Mouse (Mus musculus): ENCODE data around the gene Ptprn2. TPM values are rescaled to one million over a fixed set of nuclear protein-coding genes. Genes with fewer than 3 reads are reported as not detected.
A peak's percentile ranks its signal among the peaks of the same experiment; 100 is the strongest.

Gene Ptprn2
- polyA plus RNA-seq, 1 experiment: 146 TPM

DNA sequence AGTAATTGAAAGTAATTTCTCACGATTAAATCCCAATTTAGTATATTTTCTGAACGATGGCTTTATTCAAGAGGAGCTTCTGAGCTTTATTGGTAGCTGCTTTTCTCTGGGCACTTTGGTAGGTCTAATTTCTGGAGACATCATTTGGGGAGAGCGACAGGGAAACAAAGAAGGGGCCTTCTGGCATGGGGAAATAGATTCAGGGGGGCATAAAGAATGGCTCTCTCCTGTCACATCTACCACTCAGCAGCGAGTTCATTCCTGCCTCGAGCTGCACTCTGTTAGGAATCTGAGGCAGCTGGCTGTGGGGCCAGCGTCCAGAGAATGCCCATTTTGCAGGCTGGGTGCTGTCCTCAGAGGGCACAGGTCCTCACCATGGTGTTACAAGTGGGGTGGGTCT lies 285.4 kb downstream of the Ptprn2 start:
- DNase-seq (ENCODE audit: extremely low spot score in 1 of 2, low spot score in 1 of 2): no peak

DNA sequence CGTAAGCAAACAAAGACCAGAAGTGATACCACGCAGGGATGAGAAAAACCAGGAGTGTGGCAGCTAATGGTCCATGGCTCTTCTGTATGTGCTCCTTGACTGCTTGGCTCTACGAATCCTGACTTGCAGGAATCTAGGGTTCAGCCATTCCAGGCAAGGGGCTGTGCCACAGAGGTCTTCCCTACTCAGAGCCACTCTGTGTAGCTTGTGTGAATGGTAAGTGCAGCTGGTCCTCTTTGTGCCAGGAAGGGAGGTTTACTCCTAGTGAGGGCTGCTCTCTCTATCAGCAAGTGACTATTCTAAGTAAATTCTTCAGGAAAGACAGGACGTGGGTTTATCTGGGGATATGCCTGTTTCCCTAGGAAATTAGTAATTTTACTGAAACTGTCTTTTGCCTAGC lies 286.0 kb downstream of the Ptprn2 start:
- no peak for DNase-seq (ENCODE audit: extremely low spot score in 1 of 2, low spot score in 1 of 2)

DNA sequence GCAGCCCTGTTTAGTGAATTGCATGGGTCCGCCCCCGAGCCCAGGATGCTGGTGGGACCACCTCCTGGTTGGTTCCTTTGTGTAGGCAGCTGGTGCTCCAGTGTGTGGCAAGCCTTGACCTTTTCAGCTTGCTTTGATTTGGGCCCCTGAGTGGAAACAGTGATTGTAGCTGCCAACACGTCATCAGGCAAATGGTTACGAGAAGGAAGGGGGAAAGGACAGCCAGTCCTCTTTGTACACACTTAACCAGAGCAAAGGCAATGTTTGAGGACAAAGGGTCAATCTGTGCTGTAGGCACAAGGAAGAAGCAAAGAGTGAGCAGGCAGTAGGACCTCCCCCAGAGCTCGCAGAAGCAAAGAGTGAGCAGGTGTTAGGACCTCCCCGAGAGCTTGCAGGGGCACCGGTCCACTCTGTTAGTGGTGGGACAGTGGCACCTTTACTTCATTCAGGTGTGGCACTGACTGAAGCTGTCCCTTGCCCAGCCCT lies 286.6 kb downstream of the Ptprn2 start:
- no peak for DNase-seq (ENCODE audit: extremely low spot score in 1 of 2, low spot score in 1 of 2)

DNA sequence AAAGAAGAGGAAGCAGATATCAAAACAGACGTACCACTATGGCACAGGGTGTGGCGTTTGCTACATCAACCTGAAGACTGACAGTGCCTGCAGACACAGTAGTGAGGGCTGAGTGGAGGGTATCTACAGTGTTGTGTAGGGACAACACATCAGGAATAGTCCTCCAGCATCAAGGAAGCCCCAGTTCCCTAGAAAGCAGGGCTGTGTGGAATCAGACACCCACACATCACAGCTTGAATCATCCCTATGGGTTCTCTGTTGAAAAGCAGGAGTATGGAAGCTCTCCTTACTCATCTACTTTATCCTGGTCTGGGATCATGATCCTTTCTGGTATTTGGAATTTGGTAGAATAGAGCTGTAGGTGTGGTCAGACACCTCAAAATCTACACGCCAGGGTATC lies 287.8 kb downstream of the Ptprn2 start:
- DNase-seq (ENCODE audit: extremely low spot score in 1 of 2, low spot score in 1 of 2): peak in 1 of 2 experiments; percentile 61

DNA sequence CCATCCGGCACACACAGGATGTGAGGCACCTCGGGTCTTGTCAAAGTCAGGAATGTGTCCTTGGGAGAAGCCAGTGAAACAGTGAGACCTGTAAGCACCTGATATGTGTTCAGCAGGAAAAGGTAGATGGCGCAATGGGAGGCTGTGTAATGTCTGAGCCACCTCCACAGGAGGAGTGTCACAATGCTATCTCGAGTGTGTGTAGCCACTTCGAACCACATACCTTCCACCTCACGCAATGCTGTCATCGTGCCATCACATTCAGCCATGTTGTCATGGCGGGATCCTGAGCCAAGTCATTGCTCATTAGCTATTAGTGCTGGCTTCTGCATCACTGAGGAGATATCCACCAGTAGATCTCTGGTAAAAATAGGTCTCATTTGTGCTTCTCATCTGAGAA lies 290.9 kb downstream of the Ptprn2 start:
- no peak for DNase-seq (ENCODE audit: extremely low spot score in 1 of 2, low spot score in 1 of 2)

DNA sequence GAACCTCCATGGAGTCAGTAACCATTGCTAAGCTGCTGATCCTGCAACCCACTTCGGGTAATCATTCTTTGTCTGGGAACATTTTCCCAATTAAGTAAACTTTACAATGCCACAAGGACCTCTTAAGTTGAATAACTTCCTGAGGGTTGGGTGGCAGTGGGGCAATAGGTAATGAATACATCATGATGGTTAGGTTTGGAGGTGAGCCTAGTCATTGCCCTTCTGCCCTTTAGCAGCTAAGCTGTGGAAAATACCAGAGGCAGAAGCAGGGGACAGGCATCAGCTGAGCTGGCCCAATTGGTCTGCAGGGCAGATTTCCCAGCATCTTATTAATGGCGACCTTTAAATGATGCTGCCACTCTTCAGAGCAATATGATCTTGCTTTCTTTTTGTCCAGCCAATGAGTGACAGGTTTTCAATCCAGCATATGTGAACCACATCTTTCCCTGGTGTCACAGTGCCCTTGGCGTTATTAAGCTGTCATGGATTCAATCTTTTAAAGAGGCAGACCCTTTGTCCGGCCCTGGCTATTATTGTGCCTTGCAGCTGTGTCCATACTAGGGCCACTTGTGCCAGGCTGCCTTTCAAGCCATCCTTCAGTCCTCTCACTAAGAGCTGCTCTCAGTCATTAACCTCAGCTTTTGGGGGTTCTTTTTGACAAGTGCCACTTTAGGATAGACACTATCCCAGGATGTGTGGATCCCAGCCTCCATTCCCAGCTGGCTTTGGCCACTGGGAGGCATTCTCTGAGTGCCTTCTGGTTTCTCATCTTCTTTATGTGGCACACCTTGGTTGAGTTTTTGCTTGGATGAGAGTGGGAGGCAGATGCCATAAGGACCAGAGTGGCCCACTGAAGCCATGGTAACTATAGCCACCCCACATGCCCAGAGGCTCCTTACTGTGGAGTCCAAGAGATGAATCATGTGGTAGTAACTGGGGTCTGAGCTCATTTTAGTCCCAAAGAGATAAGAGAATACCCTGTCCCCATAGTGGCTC lies 292.9 kb downstream of the Ptprn2 start:
- no peak for DNase-seq (ENCODE audit: extremely low spot score in 1 of 2, low spot score in 1 of 2)

DNA sequence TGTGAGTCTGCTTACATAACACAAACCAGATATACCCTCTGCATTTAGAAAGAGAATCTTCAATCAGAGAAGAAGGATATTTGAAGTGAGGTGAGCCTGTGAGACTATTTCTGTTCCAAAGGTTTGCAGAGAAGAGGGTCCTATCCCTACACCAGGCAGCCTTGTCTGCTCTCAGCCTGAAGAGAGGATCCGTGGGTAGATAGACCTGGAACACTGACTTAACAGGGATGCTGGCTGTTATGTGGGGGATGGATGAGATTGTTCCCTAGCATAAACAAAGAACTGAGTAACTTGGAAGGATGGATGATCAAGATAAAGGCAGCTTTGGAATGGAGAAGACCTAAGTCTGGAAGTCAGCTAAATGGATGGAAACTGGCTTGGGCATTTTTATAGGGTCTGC lies 294.9 kb downstream of the Ptprn2 start:
- DNase-seq (ENCODE audit: extremely low spot score in 1 of 2, low spot score in 1 of 2): no peak

DNA sequence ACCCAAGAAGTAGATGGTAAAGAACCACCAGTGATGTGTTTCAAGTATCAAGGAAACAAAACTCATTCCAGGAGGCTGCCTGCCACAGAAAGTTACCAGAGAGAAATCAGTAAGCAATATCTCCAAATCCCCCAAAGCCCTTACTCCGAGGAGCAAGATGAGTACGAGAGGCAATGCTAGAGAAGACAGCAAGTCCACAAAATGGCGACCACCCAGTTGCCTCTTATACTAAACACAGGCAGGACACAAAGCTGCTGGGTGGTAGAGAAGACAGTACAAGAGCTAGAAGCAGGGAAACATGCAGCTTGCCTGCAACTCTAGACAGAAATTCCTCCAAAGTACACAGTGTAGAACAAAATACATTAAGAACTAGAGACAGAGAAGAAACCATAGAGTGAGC lies 300.2 kb downstream of the Ptprn2 start:
- no peak for DNase-seq (ENCODE audit: extremely low spot score in 1 of 2, low spot score in 1 of 2)

DNA sequence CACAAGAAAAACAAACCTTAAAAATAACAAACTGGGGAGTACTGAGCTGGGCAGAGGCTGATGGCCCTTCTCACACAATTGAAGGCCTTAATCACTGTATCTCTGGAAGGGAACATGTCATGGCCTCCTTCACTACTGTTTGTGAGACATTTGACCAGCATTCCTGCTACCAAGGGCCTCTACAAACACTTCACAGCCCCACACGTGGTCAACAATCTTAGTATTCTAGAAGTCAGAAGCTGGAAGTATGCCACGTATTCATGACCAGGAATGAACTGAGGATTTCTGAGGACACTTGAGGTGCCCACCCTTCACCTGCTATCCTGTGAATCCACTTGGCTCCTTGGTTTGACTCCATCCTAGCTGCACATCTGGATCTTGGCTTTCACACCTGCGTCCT lies 302.8 kb downstream of the Ptprn2 start:
- no peak for DNase-seq (ENCODE audit: extremely low spot score in 1 of 2, low spot score in 1 of 2)

DNA sequence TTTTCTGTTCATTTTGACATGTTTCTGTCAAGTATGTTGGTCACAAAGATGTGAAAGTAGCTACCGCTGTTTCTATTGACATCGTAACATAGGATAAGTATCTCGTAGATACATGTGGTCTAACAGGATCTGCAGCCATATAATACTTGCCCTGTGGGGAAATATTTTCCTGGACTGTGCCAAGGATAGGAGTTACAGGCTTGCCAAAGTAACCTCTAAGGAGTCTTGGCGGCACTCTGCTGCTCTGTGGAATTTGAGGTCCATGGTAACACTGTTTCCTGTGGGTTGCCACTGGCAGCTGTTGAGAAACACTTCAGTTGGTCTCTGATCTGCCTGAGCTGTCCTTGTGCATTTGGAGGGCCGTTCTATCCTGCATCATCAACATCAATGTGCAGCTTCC lies 317.8 kb downstream of the Ptprn2 start:
- no peak for DNase-seq (ENCODE audit: extremely low spot score in 1 of 2, low spot score in 1 of 2)

DNA sequence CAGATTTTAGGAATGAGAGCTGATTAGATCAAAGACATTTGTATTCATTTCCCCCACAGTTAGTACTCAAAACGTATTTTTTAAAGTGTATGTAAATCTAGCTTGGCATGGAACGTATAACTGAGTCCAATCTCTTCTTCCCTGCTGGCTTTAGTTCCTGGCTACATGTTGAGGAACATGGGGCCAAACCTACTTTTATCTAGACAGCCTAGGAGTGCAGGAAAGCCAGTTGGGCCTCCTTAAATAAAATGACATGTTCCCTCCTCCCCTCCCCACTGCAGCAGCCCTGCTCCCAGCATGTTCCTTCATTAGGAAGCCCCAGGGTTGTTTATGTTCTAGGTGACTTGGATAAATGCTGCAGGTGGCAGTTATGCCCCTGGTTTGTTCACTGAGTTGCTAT lies 319.2 kb downstream of the Ptprn2 start:
- DNase-seq (ENCODE audit: extremely low spot score in 1 of 2, low spot score in 1 of 2): no peak

DNA sequence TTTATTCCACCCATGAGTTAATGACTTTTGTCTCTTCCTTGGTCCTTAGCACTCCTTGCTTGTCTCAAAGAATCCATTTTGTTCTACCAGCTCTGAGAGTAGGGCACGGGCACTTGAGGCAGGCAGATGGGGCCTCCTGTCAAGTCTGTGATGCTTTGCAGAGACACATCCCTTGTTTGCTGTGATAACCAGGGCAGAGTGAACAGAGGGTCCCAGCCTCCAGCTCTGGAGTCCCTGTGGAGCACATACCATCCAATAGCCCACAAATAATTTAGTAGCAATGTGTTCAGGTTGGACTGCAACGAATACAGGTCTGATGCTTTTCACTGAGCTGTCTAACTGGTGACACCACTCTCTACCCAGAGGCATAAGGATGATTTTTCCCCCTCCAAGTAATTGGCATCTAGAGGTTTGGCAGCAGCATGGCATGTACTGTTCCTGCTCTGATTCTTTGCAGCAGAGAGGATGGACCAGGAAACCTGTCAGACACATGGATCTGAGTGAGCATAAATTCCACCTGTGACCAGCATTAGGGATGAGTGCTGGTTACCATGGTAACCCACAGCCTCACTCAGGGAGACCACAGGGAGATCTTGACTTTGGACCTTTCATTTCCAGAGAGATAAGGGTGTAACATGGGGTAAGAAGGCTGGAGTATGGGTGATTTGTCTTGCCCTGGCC lies 319.7 kb downstream of the Ptprn2 start:
- no peak for DNase-seq (ENCODE audit: extremely low spot score in 1 of 2, low spot score in 1 of 2)

DNA sequence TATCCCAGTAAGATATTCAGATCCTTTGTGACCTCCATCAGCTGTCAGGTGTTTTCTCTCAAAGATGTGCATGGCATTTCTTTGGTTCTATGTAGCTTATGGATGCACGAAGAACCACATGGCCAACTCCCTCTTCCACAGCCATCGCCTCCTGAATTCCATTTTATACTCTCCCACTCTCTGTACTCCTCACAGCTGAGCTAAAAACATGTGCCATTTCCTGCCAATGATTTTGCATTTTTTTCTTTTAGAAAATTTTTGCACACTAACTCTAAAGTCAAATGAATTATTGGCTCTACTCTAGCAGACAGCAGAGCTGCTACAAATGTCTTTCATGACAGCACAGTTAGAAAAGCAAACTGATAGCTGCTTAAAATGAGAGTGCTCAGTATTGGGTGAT lies 320.6 kb downstream of the Ptprn2 start:
- peak; percentile 34 to 69 for DNase-seq (ENCODE audit: extremely low spot score in 1 of 2, low spot score in 1 of 2)

DNA sequence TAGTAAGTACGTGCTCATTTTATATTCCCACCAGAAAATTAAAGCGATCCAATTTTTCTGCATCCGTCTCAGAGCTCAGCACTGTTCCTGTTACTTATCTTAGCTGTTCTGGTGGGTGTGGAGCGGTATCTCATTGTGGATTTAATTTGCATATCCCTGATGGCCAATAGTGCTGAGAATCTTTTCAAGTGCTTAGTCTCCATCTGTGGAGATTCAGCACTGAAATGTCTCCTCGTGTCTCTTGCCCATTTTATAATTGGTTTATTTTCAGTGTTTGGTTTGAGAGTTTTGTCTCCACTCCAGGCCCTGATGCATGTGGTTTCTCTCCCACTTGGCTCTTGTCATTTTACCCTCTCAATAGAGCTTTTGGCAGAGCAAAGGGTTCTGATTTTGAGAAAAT lies 327.5 kb downstream of the Ptprn2 start:
- peak; percentile 64 to 77 for DNase-seq (ENCODE audit: extremely low spot score in 1 of 2, low spot score in 1 of 2)

DNA sequence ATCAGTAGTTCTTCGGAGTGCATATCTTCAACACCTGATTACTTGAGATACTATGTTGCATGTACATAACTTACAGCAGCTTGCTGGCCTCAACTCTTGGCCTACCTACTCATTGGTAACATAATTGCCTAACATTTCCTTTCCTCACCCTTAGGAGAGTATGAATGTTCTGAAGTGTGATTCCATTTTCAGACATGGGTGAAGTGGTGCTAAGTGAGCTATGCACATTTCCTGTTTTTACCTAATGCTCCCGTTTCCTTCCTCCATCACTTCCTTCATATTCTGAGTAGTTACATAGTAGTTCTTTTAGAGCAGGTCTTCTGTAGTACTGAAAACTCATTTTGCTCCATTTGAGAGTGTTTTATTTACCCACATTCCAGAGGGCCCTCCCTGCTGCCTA lies 334.3 kb downstream of the Ptprn2 start:
- no peak for DNase-seq (ENCODE audit: extremely low spot score in 1 of 2, low spot score in 1 of 2)

DNA sequence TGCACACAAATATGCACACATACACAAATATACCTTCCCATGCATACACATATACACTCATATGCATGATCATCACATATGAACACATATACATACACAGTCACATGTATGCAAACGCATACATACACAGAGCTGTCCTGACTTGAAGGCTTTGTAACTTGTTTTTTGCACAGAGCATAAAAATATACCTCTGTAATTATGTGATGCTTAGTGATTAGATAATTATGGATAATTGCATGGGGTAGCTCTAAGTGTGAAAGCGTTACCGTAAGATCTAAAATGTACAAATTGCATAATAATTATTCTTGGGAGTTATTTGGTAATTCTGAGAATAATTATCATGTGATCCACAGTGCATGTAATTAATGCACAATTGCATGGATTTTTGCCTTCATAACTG lies 337.8 kb downstream of the Ptprn2 start:
- no peak for DNase-seq (ENCODE audit: extremely low spot score in 1 of 2, low spot score in 1 of 2)

DNA sequence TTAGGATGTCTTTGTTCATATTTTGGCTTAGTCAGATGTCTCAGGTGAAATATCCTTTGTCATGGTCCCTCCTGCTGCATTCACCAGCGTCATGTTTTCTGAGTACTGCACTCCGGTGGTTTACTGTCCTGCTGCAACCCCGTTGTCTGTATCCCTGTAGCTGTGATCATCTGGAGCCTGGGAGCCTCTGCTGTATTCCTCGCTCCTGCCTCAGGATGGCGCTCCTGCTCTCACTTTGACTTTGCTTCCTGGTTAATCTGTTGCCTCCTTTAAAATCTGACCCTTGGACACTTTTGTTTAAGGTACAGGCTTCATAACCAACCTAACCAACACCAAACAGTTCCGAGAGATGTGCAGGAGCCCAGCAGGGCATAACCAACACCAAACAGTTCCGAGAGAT lies 342.2 kb downstream of the Ptprn2 start:
- DNase-seq (ENCODE audit: extremely low spot score in 1 of 2, low spot score in 1 of 2): no peak

DNA sequence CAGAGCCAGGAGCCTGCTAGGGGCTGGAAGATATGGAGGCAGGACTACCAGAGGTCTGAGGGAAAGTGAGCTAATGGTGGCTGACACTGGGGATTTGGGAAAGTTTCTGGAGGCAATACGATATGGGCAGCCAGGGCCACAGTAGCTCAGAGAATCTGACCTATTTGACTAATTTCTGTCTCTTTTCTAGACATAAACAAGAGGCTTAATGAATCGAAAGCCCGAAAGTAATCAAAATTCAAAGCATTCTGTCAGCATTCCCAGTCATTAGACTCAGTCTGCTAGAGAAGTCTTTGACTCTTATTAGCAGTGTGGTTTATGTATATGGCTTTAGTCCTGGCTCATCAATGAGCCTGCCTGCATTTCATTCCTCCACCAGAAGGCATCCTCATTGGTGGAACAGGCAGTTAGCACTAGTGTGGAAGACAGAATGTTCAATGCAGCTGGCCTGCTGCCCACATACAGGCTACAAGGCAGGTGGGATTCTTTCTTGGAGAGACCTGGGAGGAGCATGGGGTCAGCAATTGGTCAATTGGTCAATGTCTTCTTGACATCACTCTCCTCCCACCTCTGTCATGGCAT lies 353.2 kb downstream of the Ptprn2 start:
- DNase-seq (ENCODE audit: extremely low spot score in 1 of 2, low spot score in 1 of 2): no peak

DNA sequence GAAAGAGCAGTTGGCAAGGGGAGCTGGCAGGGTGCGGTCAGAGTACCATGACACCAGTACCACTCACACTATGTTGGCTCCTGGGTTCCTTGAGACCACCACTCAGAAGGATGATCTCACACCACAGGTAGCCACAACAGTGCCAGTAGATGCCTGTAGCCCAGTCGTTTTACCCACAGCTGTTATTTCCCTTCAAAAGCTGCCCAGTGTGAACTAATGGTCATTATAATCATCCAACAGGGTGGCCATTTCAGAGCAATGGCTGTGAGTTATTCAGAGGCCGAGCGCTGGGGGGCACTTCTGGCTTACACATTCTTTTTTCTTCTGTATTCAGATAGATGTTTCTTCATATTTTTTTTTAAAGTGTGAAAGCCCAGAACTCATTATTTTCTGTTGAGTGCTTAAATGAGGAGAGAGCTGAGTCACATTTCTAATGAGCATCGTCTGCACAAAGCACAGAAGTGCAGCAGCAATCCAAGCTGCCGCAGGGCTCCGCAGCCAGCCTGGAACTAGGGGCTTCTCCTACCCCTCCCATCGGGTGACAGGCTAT lies 357.3 kb downstream of the Ptprn2 start:
- DNase-seq (ENCODE audit: extremely low spot score in 1 of 2, low spot score in 1 of 2): peak in 1 of 2 experiments; percentile 50

DNA sequence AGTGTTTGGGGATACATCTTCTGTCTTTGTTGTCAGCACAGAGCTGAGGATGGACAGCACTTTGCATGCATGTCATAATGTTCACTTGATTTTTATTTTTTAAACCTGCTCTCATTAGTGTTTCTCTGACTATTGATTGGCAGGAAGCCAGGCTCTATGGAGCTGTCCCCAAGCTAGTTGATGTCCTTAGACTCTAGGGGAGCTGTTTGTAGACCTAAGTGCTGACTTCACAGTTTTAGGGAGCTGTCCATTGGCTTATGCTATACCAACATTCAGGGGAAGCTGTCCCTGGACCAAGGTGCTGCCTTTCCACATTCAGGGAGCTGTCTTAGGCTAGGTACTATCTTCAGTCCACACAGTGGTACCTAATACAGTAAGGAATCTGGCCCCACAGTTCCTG lies 360.7 kb downstream of the Ptprn2 start:
- DNase-seq (ENCODE audit: extremely low spot score in 1 of 2, low spot score in 1 of 2): no peak

DNA sequence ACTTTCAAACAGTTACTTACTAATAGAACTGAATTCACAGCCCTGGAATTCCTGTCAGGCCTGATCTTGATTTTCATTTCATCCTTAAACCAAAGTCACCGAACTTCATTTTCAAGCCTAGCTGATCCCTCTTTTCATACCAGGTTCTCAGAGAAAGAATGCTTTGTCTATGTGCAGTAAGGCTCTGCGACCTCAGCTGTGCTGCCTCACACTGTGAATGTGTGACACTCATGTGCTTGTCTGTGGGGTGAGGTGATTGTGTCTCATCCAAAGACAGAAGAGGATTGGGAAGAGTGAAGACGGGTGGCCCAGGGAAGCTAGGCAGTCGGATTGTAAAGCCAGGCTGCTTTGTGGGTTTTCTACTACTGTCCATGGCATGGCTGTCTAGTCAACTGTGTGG lies 361.5 kb downstream of the Ptprn2 start:
- DNase-seq (ENCODE audit: extremely low spot score in 1 of 2, low spot score in 1 of 2): no peak
